Mouse (Mus musculus) limb, embryonic 12.5 days (tissue): Measurements from ENCODE around the gene Sult5a1. TPM values are rescaled to one million over a fixed set of nuclear protein-coding genes. Genes with fewer than 3 reads are reported as not detected.

Experiments used
- ATAC-seq: fragments of 200-750 bp; cut with Nextera tagmentation; 2 replicates; pipeline ENCODE4 v1.8.0; 2017; ENCODE audit warnings: low read depth, moderate TSS enrichment; ENCODE audit not compliant: insufficient number of reproducible peaks, insufficient read depth, low FRiP score, low TSS enrichment
- H3K27ac ChIP-seq: fragments of 300-500 bp; sonication (generic); 2 replicates; pipeline ENCODE4 v1.5.1; 2016; ENCODE audit warnings: mild to moderate bottlenecking, moderate library complexity
- H3K27me3 ChIP-seq: fragments of 300-500 bp; sonication (generic); 2 replicates; pipeline ENCODE4 v1.6.1; 2016; ENCODE audit warnings: mild to moderate bottlenecking, moderate library complexity
- H3K36me3 ChIP-seq: fragments of 300-500 bp; sonication (generic); 2 replicates; pipeline ENCODE4 v1.6.1; 2016; ENCODE audit warnings: mild to moderate bottlenecking, moderate library complexity
- H3K4me1 ChIP-seq: fragments of 300-500 bp; sonication (generic); replicated peaks from 2 replicates; pipeline ENCODE4 v1.6.1; 2016
- H3K4me2 ChIP-seq: fragments of 300-500 bp; sonication (generic); 2 replicates; pipeline ENCODE4 v1.6.1; 2016; ENCODE audit warnings: mild to moderate bottlenecking, moderate library complexity
- H3K4me3 ChIP-seq: fragments of 300-500 bp; sonication (generic); replicated peaks from 2 replicates; pipeline ENCODE4 v1.5.1; 2016; ENCODE audit warnings: mild to moderate bottlenecking
- H3K9ac ChIP-seq: fragments of 300-500 bp; sonication (generic); replicated peaks from 2 replicates; pipeline ENCODE4 v1.6.1; 2016; ENCODE audit warnings: mild to moderate bottlenecking, moderate library complexity
- H3K9me3 ChIP-seq: fragments of 300-500 bp; sonication (generic); 2 replicates; pipeline ENCODE4 v1.6.1; 2016; ENCODE audit warnings: mild to moderate bottlenecking, moderate library complexity
- WGBS: fragments of 180-500 bp; shearing (Covaris S2); methylation state at CpG from one replicate; pipeline ENCODE4 v1.1.7; 2016; 5-methylcytosine and 5-hydroxymethylcytosine counted together
- microRNA-seq: library from miRNA; unstranded; fragments of <30 nt; microRNA quantifications from one replicate; pipeline ENCODE4, GENCODE M21; 2017
- polyA plus RNA-seq: library from polyadenylated mRNA; unstranded; fragments of >200 nt; fragmentation: Nextera tagmentation; extraction: Ambion mirVana; gene quantifications from 2 replicates; pipeline ENCODE4 v1.2.1, GENCODE M21; 2016

Sult5a1 gene
- polyA plus RNA-seq, 1 experiment from 2014 or later, result 15.9 TPM

- H3K27me3 ChIP-seq, result no peaks in the 10 kb centered on the region
- H3K4me2 ChIP-seq, result peak overlapping the region; percentile 92
- H3K9ac ChIP-seq, result no peak overlapping the region
- H3K4me1 ChIP-seq, result peaks cover 12% of the 10 kb centered on the region
- no peaks in the 10 kb centered on the region for H3K9me3 ChIP-seq
- ATAC-seq, result no peak
- H3K4me3 ChIP-seq, result no peak overlapping the region
- 81% methylated on average over 4 of the region's 4 CpGs for WGBS
- H3K27ac ChIP-seq, result no peak overlapping the region
- peaks cover 48% of the 10 kb centered on the region for H3K36me3 ChIP-seq
Measured at GRCm38 (mm10) chr8:123101244-123101643, 56.9 kb downstream of the Sult5a1 start.

GRCm38 (mm10) chr8:123100288-123100687 is 57.8 kb downstream of the Sult5a1 start:
- H3K9me3 ChIP-seq, result no peaks in the 10 kb centered on the region
- H3K4me2 ChIP-seq, result no peak overlapping the region
- no peak overlapping the region for H3K4me3 ChIP-seq
- peaks cover 49% of the 10 kb centered on the region for H3K36me3 ChIP-seq
- H3K27ac ChIP-seq, result peak overlapping the region; percentile 35
- H3K9ac ChIP-seq, result no peak overlapping the region
- peaks cover 12% of the 10 kb centered on the region for H3K4me1 ChIP-seq
- no peak for ATAC-seq
- 50% methylated on average over 8 of the region's 8 CpGs for WGBS
- H3K27me3 ChIP-seq, result no peaks in the 10 kb centered on the region

DNA sequence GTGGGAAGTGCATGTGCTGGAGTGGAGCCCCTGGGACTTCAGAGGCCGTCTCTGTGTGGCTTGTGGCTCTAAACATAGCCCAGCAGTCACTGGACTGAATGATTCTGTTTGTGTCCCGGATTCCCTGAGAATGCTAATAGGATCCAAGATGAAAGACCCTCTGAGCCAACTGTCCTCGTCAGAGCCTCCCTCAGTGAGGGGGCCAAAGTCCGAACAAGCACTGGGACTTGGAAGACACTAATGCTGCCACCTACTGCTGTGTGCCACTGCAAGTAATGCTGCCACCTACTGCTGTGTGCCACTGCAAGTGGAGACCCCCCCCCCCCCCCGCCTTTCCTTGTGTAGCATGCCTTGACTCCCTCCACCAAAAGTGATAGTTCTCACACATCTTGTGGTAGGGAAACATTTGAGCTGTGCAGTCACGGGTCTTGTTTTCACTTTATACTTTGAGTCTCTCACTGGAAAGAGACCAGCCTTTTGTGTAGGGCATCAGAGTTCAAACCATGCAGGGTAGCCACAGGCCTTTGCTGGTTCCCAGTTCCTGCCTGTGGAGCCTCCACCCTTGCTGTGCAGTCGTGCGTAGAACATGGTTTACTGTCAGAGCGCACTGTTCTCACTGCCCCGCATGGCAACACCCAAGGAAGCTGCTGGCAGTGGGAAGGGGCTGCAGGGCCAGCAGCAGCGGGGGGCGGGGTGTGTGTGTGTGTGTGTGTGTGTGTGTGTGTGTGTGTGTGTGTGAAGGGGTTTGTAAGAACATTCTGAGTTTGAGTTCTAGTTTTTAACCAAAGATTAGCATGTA is 60.1 kb downstream of the Sult5a1 start:
- Histone ChIP-seq H3K36me3 (peaks cover 49% of the 10 kb centered on the region), H3K27me3 (no peaks in the 10 kb centered on the region), H3K4me1 (0 out of 2 replicates have a peak, but pooled peaks cover 2% of the 10 kb centered on the region), H3K4me2 (no peak overlapping the region), H3K4me3 (no peak overlapping the region), H3K27ac (no peak overlapping the region), H3K9me3 (no peaks in the 10 kb centered on the region), H3K9ac (no peak overlapping the region)
- 80% methylated on average over 12 of the region's 12 CpGs for WGBS
- no peak for ATAC-seq

DNA sequence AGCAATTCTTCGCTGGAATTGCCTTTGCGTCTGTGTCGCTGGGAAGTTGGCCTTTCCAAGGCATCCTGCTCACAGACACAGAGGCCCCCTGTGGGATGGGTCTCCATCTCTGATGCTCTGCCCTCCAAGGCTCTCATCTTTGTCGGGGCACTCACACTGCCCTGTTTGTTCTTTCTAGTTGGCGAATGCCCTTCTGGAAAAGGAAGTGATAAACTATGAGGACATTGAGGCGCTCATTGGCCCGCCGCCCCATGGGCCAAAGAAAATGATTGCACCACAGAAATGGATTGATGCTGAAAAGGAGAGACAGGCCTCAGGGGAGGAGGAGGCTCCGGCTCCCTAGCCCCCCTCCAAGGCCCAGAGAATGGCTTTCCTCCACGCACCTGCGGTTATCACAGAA is 60.9 kb downstream of the Sult5a1 start:
- Histone ChIP-seq H3K9me3 (no peaks in the 10 kb centered on the region), H3K36me3 (peaks cover 53% of the 10 kb centered on the region), H3K4me2 (no peak overlapping the region), H3K9ac (no peak overlapping the region), H3K27me3 (no peaks in the 10 kb centered on the region), H3K4me1 (0 out of 2 replicates have a peak, but pooled peaks cover 2% of the 10 kb centered on the region), H3K4me3 (no peak overlapping the region), H3K27ac (no peak overlapping the region)
- no peak for ATAC-seq
- WGBS, result 88% methylated on average over 11 of the region's 11 CpGs

Small RNAs within 50 kb of the gene (microRNA-seq; reads per million reads assigned to microRNA genes)
- not detected for gene Mir7079
- not detected for gene Mir7080

Other genes starting within 250 kb of the Sult5a1 start
- 62.3 and 108 TPM in 2 replicates for gene Ankrd11, start 116.0 kb downstream of the Sult5a1 start, polyA plus RNA-seq
- gene Spg7, start 95.4 kb downstream of the Sult5a1 start, polyA plus RNA-seq, result 63.2 and 63.7 TPM in 2 replicates
- gene Rpl13, start 56.0 kb downstream of the Sult5a1 start, polyA plus RNA-seq, result 1,503 and 1,509 TPM in 2 replicates
- 0.40 and 0.53 TPM in 2 replicates for gene Cpne7, start 40.9 kb downstream of the Sult5a1 start, polyA plus RNA-seq
- 1.4 and 1.5 TPM in 2 replicates for gene Dpep1, start 27.9 kb upstream of the Sult5a1 start, polyA plus RNA-seq
- gene Chmp1a, start 54.4 kb upstream of the Sult5a1 start, polyA plus RNA-seq, result 135 and 140 TPM in 2 replicates
- 5.0 and 6.5 TPM in 2 replicates for gene Spata33, start 54.5 kb upstream of the Sult5a1 start, polyA plus RNA-seq
- gene Cdk10, start 66.5 kb upstream of the Sult5a1 start, polyA plus RNA-seq, result 36.3 and 36.6 TPM in 2 replicates
- gene Spata2l, start 77.9 kb upstream of the Sult5a1 start, polyA plus RNA-seq, result 1.6 and 1.8 TPM in 2 replicates
- gene Zfp276, start 95.9 kb upstream of the Sult5a1 start, polyA plus RNA-seq, result 30.1 and 31.4 TPM in 2 replicates
- gene Vps9d1, start 96.0 kb upstream of the Sult5a1 start, polyA plus RNA-seq, result 30.4 and 34.0 TPM in 2 replicates
- gene Fanca, start 160.3 kb upstream of the Sult5a1 start, polyA plus RNA-seq, result 37.0 and 40.0 TPM in 2 replicates
- 1.4 and 1.8 TPM in 2 replicates for gene Spire2, start 174.4 kb upstream of the Sult5a1 start, polyA plus RNA-seq
- gene Tcf25, start 215.4 kb upstream of the Sult5a1 start, polyA plus RNA-seq, result 149 and 151 TPM in 2 replicates
- not detected in 2 replicates for gene Mc1r, start 248.8 kb upstream of the Sult5a1 start, polyA plus RNA-seq